Mouse (Mus musculus): ENCODE results near the gene Smyd3.

DNA sequence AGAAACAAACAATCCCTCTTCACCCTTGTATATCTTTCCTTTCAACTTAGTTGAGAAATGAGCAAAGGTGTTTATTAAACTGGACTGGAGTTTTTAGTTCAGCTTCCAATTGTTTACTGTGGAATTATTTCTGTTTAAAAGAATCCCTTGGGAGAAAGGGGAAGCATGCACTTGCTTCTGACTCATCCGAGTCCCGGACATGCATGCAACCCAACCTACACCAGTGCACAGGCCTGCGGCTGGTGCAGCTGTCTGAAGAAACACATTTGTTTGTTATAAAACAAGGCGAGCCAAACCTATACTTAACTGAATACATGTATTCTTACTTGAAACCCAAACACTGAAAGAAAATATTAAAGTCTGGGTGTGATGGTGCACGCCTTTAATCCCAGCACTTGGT lies 473.7 kb downstream of the Smyd3 start:
- TF ChIP-seq CTCF (IDR thresholded peaks at IDR 0.05) (no peak), EP300 (IDR thresholded peaks at IDR 0.05) (no peak)
